Mouse (Mus musculus): Measurements from ENCODE around the gene Olfr92.
"Not testable (repeated sequence)": the region's sequence is repeated elsewhere in the genome, so short reads cannot be mapped to it uniquely, and the experiment has no call there.

DNA sequence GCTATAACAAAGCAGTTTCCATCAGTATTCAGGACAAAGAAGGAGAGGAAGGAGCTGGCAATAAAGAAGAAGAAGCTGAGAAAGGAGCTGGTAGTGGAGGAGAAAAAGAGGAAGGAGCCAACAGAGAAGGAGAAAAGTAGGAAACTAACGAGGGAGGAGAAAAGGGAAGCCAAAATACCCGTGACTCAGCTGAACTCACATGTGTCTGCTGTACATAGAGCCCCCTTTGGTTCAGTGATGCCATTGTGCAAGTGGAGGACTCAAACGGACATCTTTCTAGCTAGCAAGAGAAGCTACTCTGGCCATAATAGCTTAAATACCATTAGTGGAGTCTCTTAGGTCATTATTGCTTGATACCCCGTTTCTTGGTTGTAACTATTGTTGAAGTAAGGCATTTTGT is 11.5 kb upstream of the Olfr92 start:
- not testable (repeated sequence) for TF ChIP-seq POLR2A (IDR thresholded peaks at IDR 0.05; ENCODE audit: low read depth, low read length); CTCF (conservative IDR thresholded peaks at IDR 0.05; ENCODE audit: insufficient read depth, insufficient read length, low read depth, low read length)

All from kidney, adult 2 months (tissue).